Mouse (Mus musculus) embryonic facial prominence, embryonic 11.5 days (tissue): ENCODE measurements at regions not wholly inside any gene's neighbourhood (a gene's known extent, or its start where the extent isn't known, plus 50 kb on each side); places are given as distances from the start of the nearest gene placed in this dataset.

Experiments
- ATAC-seq: fragments of 200-750 bp; cut with Nextera tagmentation; replicated peaks from 2 replicates; pipeline ENCODE4 v1.8.0; 2017; ENCODE audit warnings: low read depth; ENCODE audit not compliant: insufficient number of reproducible peaks, low FRiP score, low TSS enrichment
- DNase-seq: peaks from one replicate; pipeline ENCODE4 v3.0.0-alpha.2; 2015; ENCODE audit warnings: low spot score
- H3K27ac ChIP-seq: fragments of 300-500 bp; sonication (generic); replicated peaks from 2 replicates; pipeline ENCODE4 v1.5.1; 2014; ENCODE audit warnings: mild to moderate bottlenecking, low read depth, low read length, control low read depth
- H3K27me3 ChIP-seq: fragments of 300-500 bp; sonication (generic); 2 replicates; pipeline ENCODE4 v1.6.1; 2014; ENCODE audit warnings: mild to moderate bottlenecking, low read length, moderate library complexity, mixed read lengths; ENCODE audit not compliant: control insufficient read depth, insufficient read depth
- H3K36me3 ChIP-seq: fragments of 300-500 bp; sonication (generic); replicated peaks from 2 replicates; pipeline ENCODE4 v1.6.1; 2014; ENCODE audit warnings: low read depth, mild to moderate bottlenecking, low read length, moderate library complexity, mixed read lengths; ENCODE audit not compliant: control insufficient read depth, insufficient read depth
- H3K4me1 ChIP-seq: fragments of 300-500 bp; sonication (generic); 2 replicates; pipeline ENCODE4 v1.6.1; 2014; ENCODE audit warnings: low read length, mixed read lengths; ENCODE audit not compliant: control insufficient read depth, insufficient read depth
- H3K4me2 ChIP-seq: fragments of 300-500 bp; sonication (generic); 2 replicates; pipeline ENCODE4 v1.6.1; 2014; ENCODE audit warnings: low read depth, mild to moderate bottlenecking, control low read depth, low read length, moderate library complexity
- H3K4me3 ChIP-seq: fragments of 300-500 bp; sonication (generic); 2 replicates; pipeline ENCODE4 v1.5.1; 2014; ENCODE audit warnings: low read depth, low read length, control low read depth
- H3K9ac ChIP-seq: fragments of 300-500 bp; sonication (generic); replicated peaks from 2 replicates; pipeline ENCODE4 v1.6.1; 2014; ENCODE audit warnings: mild to moderate bottlenecking, control low read depth, low read length
- H3K9me3 ChIP-seq: fragments of 300-500 bp; sonication (generic); replicated peaks from 2 replicates; pipeline ENCODE4 v1.6.1; 2016; ENCODE audit warnings: mild to moderate bottlenecking, low read length, inconsistent platforms, mixed read lengths; ENCODE audit not compliant: control insufficient read depth
- WGBS: fragments of 180-500 bp; shearing (Covaris S2); extraction: QIAGEN DNeasy Blood & Tissue Kit; methylation state at CpG from one replicate; pipeline ENCODE4 v1.1.7; 2014; 5-methylcytosine and 5-hydroxymethylcytosine counted together

DNA sequence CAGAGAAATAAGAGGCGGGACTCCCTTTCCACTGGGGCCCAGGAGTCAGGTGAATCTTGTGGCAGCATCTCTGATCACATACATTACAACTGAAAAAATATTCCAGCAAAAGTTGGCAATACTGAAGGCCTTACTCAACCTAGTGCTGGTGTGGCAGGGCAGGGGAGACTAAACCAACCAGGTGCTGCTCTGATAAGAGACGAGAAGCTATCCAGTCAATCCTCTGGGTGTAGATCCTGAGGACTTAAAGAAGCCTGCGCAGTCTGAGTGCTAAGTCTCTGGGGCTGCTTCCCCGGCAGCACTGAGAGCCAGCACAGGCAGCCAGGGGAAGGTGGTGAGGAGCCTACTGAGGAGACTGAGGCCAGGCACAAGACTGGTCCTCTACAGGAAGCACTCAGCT is 51.0 kb upstream of the Plcl2 start:
- Histone ChIP-seq H3K36me3 (no peaks in the 10 kb centered on the region), H3K9ac (no peak overlapping the region), H3K27me3 (no peaks in the 10 kb centered on the region), H3K27ac (no peak overlapping the region), H3K4me1 (no peaks in the 10 kb centered on the region), H3K9me3 (no peaks in the 10 kb centered on the region), H3K4me3 (no peak overlapping the region), H3K4me2 (no peak overlapping the region)
- no peak for DNase-seq
- WGBS: 85% methylated on average over 4 of the region's 4 CpGs
- ATAC-seq: no peak
